Mouse (Mus musculus) CH12.LX (cell line): ENCODE data around the gene D11Wsu47e. TPM values are rescaled to one million over a fixed set of nuclear protein-coding genes. Genes with fewer than 3 reads are reported as not detected.

Experiments
- DNase-seq: peaks from one replicate; pipeline ENCODE4 v3.0.0-alpha.2; 2013; ENCODE audit errors: extremely low read depth
- H3K27ac ChIP-seq: 2 replicates; pipeline ENCODE4 v1.5.1; 2012; ENCODE audit warnings: low read depth, mild to moderate bottlenecking, control low read depth, moderate library complexity; ENCODE audit not compliant: insufficient read depth
- H3K27me3 ChIP-seq: replicated peaks from 2 replicates; pipeline ENCODE3; 2012; ENCODE audit warnings: inconsistent platforms
- H3K36me3 ChIP-seq, 2 experiments: replicated peaks in 1 of 2; 2 replicates each; pipeline versions ENCODE3 to v1.6.1; 2012; ENCODE audit warnings: inconsistent platforms in 1 of 2, low read length in 1 of 2, mild to moderate bottlenecking in 1 of 2, mixed read lengths in 1 of 2, moderate library complexity in 1 of 2; ENCODE audit not compliant: control insufficient read depth in 1 of 2, insufficient read depth in 1 of 2
- H3K4me1 ChIP-seq, 2 experiments: 2 replicates each; pipeline ENCODE4 v1.6.1; 2012; ENCODE audit warnings: inconsistent platforms in 1 of 2, moderate library complexity in 1 of 2; ENCODE audit not compliant: insufficient read depth in 2 of 2, control insufficient read depth in 1 of 2
- H3K4me2 ChIP-seq: 2 replicates; pipeline ENCODE4 v1.6.1; 2012; ENCODE audit warnings: low read depth, mild to moderate bottlenecking, control low read depth; ENCODE audit not compliant: poor library complexity, insufficient read depth, severe bottlenecking
- H3K4me3 ChIP-seq, 3 experiments: fragments of 150-350 bp in 1 of 3; sonication (generic) in 1 of 3; replicated peaks in 1 of 3; 2 replicates each; pipeline versions ENCODE3 to v1.5.1; 2011 to 2012; ENCODE audit warnings: low read depth in 2 of 3, low read length in 2 of 3, mild to moderate bottlenecking in 2 of 3, moderate library complexity in 2 of 3, control low read depth in 1 of 3, improper control_type of control experiment in 1 of 3, inconsistent platforms in 1 of 3, mixed read lengths in 1 of 3; ENCODE audit not compliant: poor library complexity in 1 of 3
- H3K79me2 ChIP-seq: replicated peaks from 2 replicates; pipeline ENCODE4 v1.6.1; 2012; ENCODE audit warnings: mild to moderate bottlenecking, moderate library complexity; ENCODE audit not compliant: control insufficient read depth, poor library complexity, insufficient read depth, severe bottlenecking; ENCODE audit errors: extremely low read depth
- H3K9ac ChIP-seq: 2 replicates; pipeline ENCODE4 v1.6.1; 2012; ENCODE audit warnings: low read depth, mild to moderate bottlenecking, control low read depth, moderate library complexity; ENCODE audit not compliant: insufficient read depth
- H3K9me3 ChIP-seq: replicated peaks from 2 replicates; pipeline ENCODE3; 2012; ENCODE audit warnings: low read length, inconsistent platforms, mixed read lengths
- BHLHE40 ChIP-seq: IDR thresholded peaks from 2 replicates; pipeline ENCODE4 v1.6.1; 2011; ENCODE audit warnings: mild to moderate bottlenecking, low read depth, low read length, improper control_type of control experiment
- CHD1 ChIP-seq: IDR thresholded peaks from 2 replicates; pipeline ENCODE4 v1.6.1; 2012; ENCODE audit warnings: low read depth, low read length, improper control_type of control experiment, inconsistent platforms
- CHD2 ChIP-seq: IDR thresholded peaks from 2 replicates; pipeline ENCODE4 v1.6.1; 2011; ENCODE audit warnings: low read length, improper control_type of control experiment
- CTCF ChIP-seq, 2 experiments: IDR thresholded peaks in 1 of 2; conservative IDR thresholded peaks in 1 of 2; 2 replicates each; pipeline ENCODE4 v1.5.1; 2011 to 2012; ENCODE audit warnings: low read depth in 2 of 2, low read length in 2 of 2, improper control_type of control experiment in 1 of 2, inconsistent platforms in 1 of 2, mild to moderate bottlenecking in 1 of 2, moderate library complexity in 1 of 2
- E2F4 ChIP-seq: IDR thresholded peaks from 2 replicates; pipeline ENCODE4 v1.6.1; 2011; ENCODE audit warnings: low read depth, low read length, improper control_type of control experiment; ENCODE audit not compliant: insufficient replicate concordance
- ELF1 ChIP-seq: IDR thresholded peaks from 2 replicates; pipeline ENCODE4 v1.6.1; 2014; ENCODE audit warnings: low read depth, mild to moderate bottlenecking, inconsistent platforms, low read length, improper control_type of control experiment
- EP300 ChIP-seq: IDR thresholded peaks from 2 replicates; pipeline ENCODE4 v1.6.1; 2011; ENCODE audit warnings: low read length, improper control_type of control experiment
- ETS1 ChIP-seq: conservative IDR thresholded peaks from 2 replicates; pipeline ENCODE4 v1.6.1; 2012; ENCODE audit warnings: low read depth, mild to moderate bottlenecking, inconsistent platforms, low read length, improper control_type of control experiment, moderate library complexity
- GABPA ChIP-seq: IDR thresholded peaks from 2 replicates; pipeline ENCODE4 v1.6.1; 2012; ENCODE audit warnings: low read depth, low read length, improper control_type of control experiment, inconsistent platforms; ENCODE audit not compliant: insufficient replicate concordance
- HCFC1 ChIP-seq: IDR thresholded peaks from 2 replicates; pipeline ENCODE4 v1.6.1; 2012; ENCODE audit warnings: low read depth, mild to moderate bottlenecking, inconsistent platforms, low read length, improper control_type of control experiment
- JUN ChIP-seq: IDR thresholded peaks from 2 replicates; pipeline ENCODE4 v1.6.1; 2011; ENCODE audit warnings: low read depth, mild to moderate bottlenecking, low read length, improper control_type of control experiment, moderate library complexity; ENCODE audit not compliant: insufficient read depth
- JUND ChIP-seq: conservative IDR thresholded peaks from 2 replicates; pipeline ENCODE4 v1.6.1; 2011; ENCODE audit warnings: low read depth, low read length, improper control_type of control experiment
- KAT2A ChIP-seq: IDR thresholded peaks from 2 replicates; pipeline ENCODE4 v1.6.1; 2012; ENCODE audit warnings: low read length, improper control_type of control experiment, inconsistent platforms; ENCODE audit not compliant: insufficient replicate concordance
- MAX ChIP-seq: IDR thresholded peaks from 2 replicates; pipeline ENCODE4 v1.6.1; 2011; ENCODE audit warnings: low read length, improper control_type of control experiment
- MAZ ChIP-seq: IDR thresholded peaks from 2 replicates; pipeline ENCODE4 v1.6.1; 2012; ENCODE audit warnings: low read depth, mild to moderate bottlenecking, inconsistent platforms, low read length, improper control_type of control experiment, moderate library complexity
- MEF2A ChIP-seq: IDR thresholded peaks from 2 replicates; pipeline ENCODE4 v1.6.1; 2014; ENCODE audit warnings: low read depth, mild to moderate bottlenecking, inconsistent platforms, low read length, improper control_type of control experiment, borderline replicate concordance
- MXI1 ChIP-seq: IDR thresholded peaks from 2 replicates; pipeline ENCODE4 v1.6.1; 2011; ENCODE audit warnings: mild to moderate bottlenecking, low read depth, low read length, improper control_type of control experiment
- NELFE ChIP-seq: IDR thresholded peaks from 2 replicates; pipeline ENCODE4 v1.6.1; 2011; ENCODE audit warnings: low read depth, low read length, improper control_type of control experiment
- NRF1 ChIP-seq: IDR thresholded peaks from 2 replicates; pipeline ENCODE4 v1.6.1; 2014; ENCODE audit warnings: low read depth, mild to moderate bottlenecking, inconsistent platforms, low read length, improper control_type of control experiment, moderate library complexity
- PAX5 ChIP-seq: IDR thresholded peaks from 2 replicates; pipeline ENCODE4 v1.6.1; 2012; ENCODE audit warnings: low read length, inconsistent platforms, mixed read lengths
- POLR2A ChIP-seq: IDR thresholded peaks from 2 replicates; pipeline ENCODE4 v1.6.1; 2011; ENCODE audit warnings: low read depth, mild to moderate bottlenecking, improper control_type of control experiment, low read length
- POLR2AphosphoS2 ChIP-seq: IDR thresholded peaks from 2 replicates; pipeline ENCODE4 v1.6.1; 2011; ENCODE audit warnings: low read depth, low read length, improper control_type of control experiment
- RAD21 ChIP-seq: IDR thresholded peaks from 2 replicates; pipeline ENCODE4 v1.6.1; 2011; ENCODE audit warnings: low read depth, mild to moderate bottlenecking, low read length, improper control_type of control experiment, moderate library complexity
- RCOR1 ChIP-seq: conservative IDR thresholded peaks from 2 replicates; pipeline ENCODE4 v1.6.1; 2012; ENCODE audit warnings: low read depth, mild to moderate bottlenecking, inconsistent platforms, low read length, improper control_type of control experiment
- SMC3 ChIP-seq: IDR thresholded peaks from 2 replicates; pipeline ENCODE4 v1.6.1; 2011; ENCODE audit warnings: low read depth, low read length, improper control_type of control experiment
- TBP ChIP-seq: conservative IDR thresholded peaks from 2 replicates; pipeline ENCODE4 v1.6.1; 2011; ENCODE audit warnings: low read depth, low read length, improper control_type of control experiment
- TCF12 ChIP-seq: IDR thresholded peaks from 2 replicates; pipeline ENCODE4 v1.6.1; 2014; ENCODE audit warnings: low read depth, mild to moderate bottlenecking, inconsistent platforms, low read length, improper control_type of control experiment
- UBTF ChIP-seq: IDR thresholded peaks from 2 replicates; pipeline ENCODE4 v1.6.1; 2012; ENCODE audit warnings: low read depth, mild to moderate bottlenecking, inconsistent platforms, low read length, improper control_type of control experiment, moderate library complexity
- USF2 ChIP-seq: conservative IDR thresholded peaks from 2 replicates; pipeline ENCODE4 v1.6.1; 2011; ENCODE audit warnings: low read depth, low read length, improper control_type of control experiment
- ZC3H11A ChIP-seq: IDR thresholded peaks from 2 replicates; pipeline ENCODE4 v1.6.1; 2012; ENCODE audit warnings: low read depth, mild to moderate bottlenecking, inconsistent platforms, low read length, improper control_type of control experiment
- ZKSCAN1 ChIP-seq: IDR thresholded peaks from 2 replicates; pipeline ENCODE4 v1.6.1; 2012; ENCODE audit warnings: low read depth, inconsistent platforms, low read length, improper control_type of control experiment, borderline replicate concordance
- ZNF384 ChIP-seq: IDR thresholded peaks from 2 replicates; pipeline ENCODE4 v1.6.1; 2012; ENCODE audit warnings: low read depth, low read length, improper control_type of control experiment, inconsistent platforms
- dilution Hi-C: fragments of 300-500 bp; cut with MboI; formaldehyde crosslinking; loops from 2 replicates; pipeline ENCODE4 v1.14.3; 2020; ENCODE audit warnings: low sequenced_read_pairs; ENCODE audit not compliant: extremely low pct_unique_long_range_greater_than_20kb, extremely low pct_ligation_motif_present
- in situ Hi-C: fragments of 300-500 bp; cut with MboI; formaldehyde crosslinking; loops from 3 replicates; pipeline ENCODE4 v1.14.3; 2019; ENCODE audit warnings: low sequenced_read_pairs, low pct_ligation_motif_present, low pct_unique_long_range_greater_than_20kb, mixed read lengths
- polyA plus RNA-seq: library from polyadenylated mRNA; unstranded; fragments of >175 nt; gene quantifications from 2 replicates; pipeline ENCODE4 v1.2.1, GENCODE M21; 2012; ENCODE audit warnings: low read depth; ENCODE audit not compliant: insufficient read length
- total RNA-seq, 2 experiments: library from RNA; depleted of rRNA; stranded (reverse); fragments of 300-350 nt in 1 of 2; fragments of >200 nt in 1 of 2; gene quantifications; 2 replicates each; pipeline ENCODE4 v1.2.3; 2012 to 2014

The D11Wsu47e gene
- total and polyA plus RNA-seq, 3 experiments = 25.1 to 29.6 (median 26.2) TPM

- DNase-seq = no peak
- Histone ChIP-seq H3K36me3 (peaks cover 11 to 37% of the 10 kb centered on the region in 2 experiments), H3K27me3 (no peaks in the 10 kb centered on the region), H3K4me3 (peak overlapping the region; percentile 84 to 95 (median 90))
- in situ Hi-C loops = no loop called here
- 0 out of 4 replicates have a peak, but pooled peaks of 1 of the 2 experiments have one; percentile 3 for TF ChIP-seq CTCF (conservative IDR thresholded peaks at IDR 0.05 in 1 of 2, IDR thresholded peaks at IDR 0.05 in 1 of 2; ENCODE audit: low read depth in 2 of 2, low read length in 2 of 2)
- TF ChIP-seq MEF2A = no peak
- peak; percentile 90 for TF ChIP-seq UBTF
- no peak for TF ChIP-seq CHD2
- 0 out of 2 replicates have a peak, but pooled peaks have one; percentile 35 for TF ChIP-seq RCOR1
- TF ChIP-seq, all 38 proteins: peak for 3
- peaks cover 7 to 55% of the 10 kb centered on the region in 2 experiments for H3K4me1 ChIP-seq
- peaks cover 79% of the 10 kb centered on the region for H3K79me2 ChIP-seq
- H3K4me2 ChIP-seq = peak overlapping the region; percentile 96; the same call in 1 of the 2 replicates
- H3K27ac ChIP-seq = peak overlapping the region; percentile 81
- dilution Hi-C loops = no loop called here
- no peaks in the 10 kb centered on the region for H3K9me3 ChIP-seq
- H3K9ac ChIP-seq = peak overlapping the region; percentile 95
Observed at GRCm38 (mm10) chr11:113683627-113683956, 620 bp upstream of the D11Wsu47e start.

- dilution Hi-C loops (no loop called here), in situ Hi-C loops (no loop called here)
- peak overlapping the region; percentile 80 for H3K9ac ChIP-seq
- H3K4me2 ChIP-seq = peak overlapping the region; percentile 76
- peak overlapping the region; percentile 42 for H3K27ac ChIP-seq
- peaks cover 7 to 51% of the 10 kb centered on the region in 2 experiments for H3K4me1 ChIP-seq
- H3K27me3 ChIP-seq = no peaks in the 10 kb centered on the region
- DNase-seq = peak; percentile 67
- peak overlapping the region; percentile 84 to 99 (median 99) for H3K4me3 ChIP-seq
- peaks cover 67% of the 10 kb centered on the region for H3K79me2 ChIP-seq
- no peak for TF ChIP-seq EP300
- TF ChIP-seq MAZ = no peak
- TF ChIP-seq POLR2AphosphoS2 = no peak
- TF ChIP-seq POLR2A = no peak
- TF ChIP-seq KAT2A = 0 out of 2 replicates have a peak, but pooled peaks have one; percentile 26
- TF ChIP-seq USF2 = no peak
- no peak for TF ChIP-seq BHLHE40
- no peak for TF ChIP-seq MXI1
- TF ChIP-seq RAD21 = no peak
- no peak for TF ChIP-seq UBTF
- 0 out of 2 replicates have a peak, but pooled peaks have one; percentile 9 for TF ChIP-seq NELFE
- no peak for TF ChIP-seq ELF1
- no peak for TF ChIP-seq ZKSCAN1
- TF ChIP-seq CHD2 = no peak
- no peak for TF ChIP-seq PAX5
- no peak for TF ChIP-seq E2F4
- TF ChIP-seq ZNF384 = no peak
- TF ChIP-seq HCFC1 = no peak
- TF ChIP-seq MAX = no peak
- TF ChIP-seq JUND = no peak
- no peak for TF ChIP-seq JUN
- no peak for TF ChIP-seq ETS1
- 0 out of 2 replicates have a peak, but pooled peaks have one; percentile 2 for TF ChIP-seq NRF1
- no peak for TF ChIP-seq ZC3H11A
- TF ChIP-seq SMC3 = no peak
- no peak for TF ChIP-seq CHD1
- TF ChIP-seq GABPA = no peak
- TF ChIP-seq TBP = no peak
- TF ChIP-seq TCF12 = 0 out of 2 replicates have a peak, but pooled peaks have one; percentile 30
- H3K9me3 ChIP-seq = no peaks in the 10 kb centered on the region
- H3K36me3 ChIP-seq = peaks cover 23 to 44% of the 10 kb centered on the region in 2 experiments
Observed at GRCm38 (mm10) chr11:113684707-113685426, 655 bp downstream of the D11Wsu47e start.
